Mouse (Mus musculus) T-cell, adult 2 months (primary cell): ENCODE measurements around the gene Glrx5.

Source experiments
- DNase-seq: peaks from one replicate; pipeline ENCODE4 v3.0.0; 2022; ENCODE audit warnings: low spot score

Glrx5 gene

DNA sequence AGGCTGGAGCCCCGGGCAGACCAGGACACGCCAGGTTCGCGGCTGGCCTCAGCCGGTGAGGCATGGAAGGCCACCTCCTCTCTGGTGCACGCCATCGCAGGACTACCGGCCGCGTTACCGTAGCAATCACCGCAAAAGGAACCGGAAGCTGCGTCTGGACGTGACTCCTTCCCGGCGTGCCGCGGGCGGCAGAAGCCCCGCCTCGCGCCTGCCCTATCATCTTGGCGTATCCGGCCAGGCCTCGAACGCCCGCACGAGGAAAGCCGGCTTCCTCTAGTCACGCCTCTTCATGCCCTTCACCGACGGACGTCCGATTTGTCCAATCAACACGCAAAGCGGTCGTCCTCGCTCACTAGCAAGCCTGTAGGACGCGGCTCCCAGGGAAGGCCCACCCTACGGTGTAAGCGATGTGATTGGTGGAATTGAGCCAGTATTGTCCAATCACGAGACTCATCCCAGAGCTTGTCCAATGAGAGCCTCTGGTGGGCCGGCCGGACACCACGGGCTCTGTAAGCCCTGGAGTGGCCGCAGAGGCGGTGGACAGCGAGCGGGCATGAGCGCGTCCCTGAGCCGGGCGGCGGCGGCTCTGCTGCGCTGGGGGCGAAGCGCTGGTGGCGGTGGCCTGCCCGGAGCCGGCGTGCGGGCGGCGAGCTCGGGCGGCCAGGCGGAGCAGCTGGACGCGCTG lies at the start of gene Glrx5:
Gene Glrx5, plus strand, starts transcription at position 542 of the 685 bp plus-strand sequence.
- DNase-seq, result peak; percentile 99

GRCm38 (mm10) chr12:104983476-104983875 lies 49.0 kb upstream of the Glrx5 start:
- DNase-seq, result no peak

DNA sequence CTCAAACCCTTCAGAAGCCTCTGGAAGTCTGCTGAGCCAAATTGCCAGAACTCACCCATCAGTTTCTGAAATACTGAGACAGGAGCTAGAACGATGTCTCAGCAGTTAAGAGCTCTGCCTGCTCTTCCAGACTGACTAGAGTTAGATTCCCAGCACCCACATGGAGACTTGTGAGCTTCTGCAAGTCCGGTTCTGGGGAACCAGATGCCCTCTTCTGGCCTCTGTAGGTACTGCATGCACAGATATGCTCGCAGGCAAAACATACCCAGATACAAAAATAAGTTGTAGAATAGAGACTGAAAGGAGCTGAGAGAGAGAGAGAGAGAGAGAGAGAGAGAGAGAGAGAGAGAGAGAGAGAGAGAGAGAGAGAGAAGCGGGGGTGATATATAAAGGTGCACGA lies 47.4 kb upstream of the Glrx5 start:
- DNase-seq, result peak; percentile 24

GRCm38 (mm10) chr12:104986001-104986400 lies 46.5 kb upstream of the Glrx5 start:
- no peak for DNase-seq

- DNase-seq, result no peak
These were observed 45.7 kb upstream of the Glrx5 start for GRCm38 (mm10) chr12:104986781-104987180.

DNA sequence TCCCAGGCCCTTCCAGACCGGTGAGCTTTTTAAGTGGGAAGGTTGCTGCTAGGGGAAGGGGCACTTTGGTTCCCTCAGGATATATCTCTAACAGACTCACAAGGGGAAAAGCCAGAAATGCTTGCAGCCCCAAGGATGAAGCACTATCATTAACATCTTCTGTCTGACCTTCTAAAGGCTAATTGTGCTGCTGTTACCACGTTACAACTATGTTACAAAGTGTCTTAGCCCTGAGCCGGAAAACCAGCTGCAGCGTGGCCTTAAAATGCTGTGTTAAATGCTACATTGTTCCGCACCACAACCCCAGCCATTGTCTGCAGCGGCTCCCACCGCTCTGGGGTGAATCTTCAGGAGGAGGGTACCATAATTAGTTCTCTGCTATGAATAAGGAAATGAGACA lies 44.6 kb upstream of the Glrx5 start:
- no peak for DNase-seq

DNA sequence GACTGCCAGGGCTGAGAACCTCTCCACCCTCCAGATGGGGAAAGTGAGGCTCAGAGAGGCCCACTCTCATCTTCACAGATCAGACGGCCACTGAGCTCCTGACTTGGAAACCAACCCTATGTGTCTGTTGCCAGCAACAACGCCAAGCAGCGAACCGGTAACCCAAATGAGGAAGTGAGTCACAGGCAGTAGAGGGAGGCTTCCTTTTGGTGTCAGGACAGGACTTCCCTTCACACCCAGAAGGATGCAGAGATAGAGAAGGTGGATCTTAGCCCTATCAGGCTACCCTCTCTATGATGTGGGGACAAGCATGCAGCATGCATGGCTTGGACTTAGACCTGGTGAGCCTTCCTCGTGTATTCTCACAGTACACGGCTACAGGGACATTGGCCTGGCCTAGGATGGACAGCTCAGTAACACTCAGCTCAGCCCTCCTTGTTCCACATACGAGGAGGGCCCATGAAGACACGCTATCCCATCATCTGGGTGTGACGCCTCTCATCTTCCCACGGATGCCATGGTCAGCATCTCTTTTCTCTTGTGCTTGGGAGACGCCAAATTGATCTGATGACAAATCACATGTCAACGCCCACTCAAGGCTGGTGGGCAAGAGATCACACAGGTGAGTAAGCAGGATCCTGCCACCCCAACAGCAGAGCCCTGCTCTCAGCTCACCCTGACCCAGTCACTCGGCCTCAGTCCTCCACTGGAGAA lies 41.6 kb upstream of the Glrx5 start:
- DNase-seq, result peak; percentile 70

DNA sequence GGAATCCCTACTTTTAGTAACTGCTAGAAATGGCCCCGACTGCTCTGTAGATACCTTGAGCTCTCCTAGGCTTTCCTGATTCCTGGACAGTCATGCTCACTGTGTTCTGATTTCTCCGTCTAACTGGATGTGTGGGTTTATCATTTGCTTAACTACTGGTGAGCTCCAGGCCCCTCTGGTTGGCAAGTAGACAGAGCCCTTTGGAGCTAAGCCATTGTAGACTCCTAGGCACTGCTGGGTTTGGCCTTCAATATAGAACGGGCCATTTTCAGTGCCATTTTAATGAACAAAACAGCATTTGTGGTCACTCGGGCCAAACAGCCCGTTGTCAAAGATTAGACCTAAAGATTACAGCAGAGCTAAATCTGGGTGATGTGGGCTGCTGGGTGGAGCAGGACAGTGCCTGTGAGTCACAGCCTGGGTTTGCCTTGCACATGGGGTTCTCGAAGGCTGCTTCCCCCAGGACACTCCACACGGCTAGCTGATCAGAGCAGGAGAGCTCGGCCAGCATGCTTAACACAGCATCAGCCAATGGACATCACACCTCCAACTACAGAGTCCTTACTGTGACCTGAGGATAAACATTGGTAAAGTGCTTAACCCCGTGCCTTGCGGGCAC lies 40.3 kb upstream of the Glrx5 start:
- DNase-seq, result no peak

GRCm38 (mm10) chr12:104992838-104993237 lies 39.6 kb upstream of the Glrx5 start:
- DNase-seq, result no peak

GRCm38 (mm10) chr12:104995259-104995876 lies 37.1 kb upstream of the Glrx5 start:
- DNase-seq, result no peak

- no peak for DNase-seq
These were observed 36.3 kb upstream of the Glrx5 start for GRCm38 (mm10) chr12:104996012-104996728.

- DNase-seq, result no peak
These were observed 35.3 kb upstream of the Glrx5 start for GRCm38 (mm10) chr12:104997159-104997558.

- DNase-seq, result no peak
These were observed 34.7 kb upstream of the Glrx5 start for GRCm38 (mm10) chr12:104997641-104998293.

DNA sequence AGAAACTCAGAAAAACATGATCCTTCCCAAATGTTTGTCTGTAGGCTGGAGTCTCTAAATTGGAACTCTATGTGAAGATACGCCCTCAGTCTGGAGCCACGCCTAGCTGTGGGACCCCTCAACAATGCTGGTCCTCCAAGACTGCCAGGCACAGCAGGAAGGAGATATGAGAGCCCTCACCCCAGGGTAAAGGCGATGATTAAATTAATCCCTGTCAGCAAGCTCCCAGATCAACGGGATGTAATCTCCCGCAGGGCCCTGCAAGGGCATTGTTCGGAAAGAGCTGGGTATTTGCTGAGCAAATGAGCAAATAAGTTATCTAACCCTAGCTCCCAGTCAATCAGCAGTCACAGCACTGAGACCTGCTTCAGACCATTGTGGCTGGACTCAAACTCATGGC lies 33.9 kb upstream of the Glrx5 start:
- DNase-seq, result no peak

DNA sequence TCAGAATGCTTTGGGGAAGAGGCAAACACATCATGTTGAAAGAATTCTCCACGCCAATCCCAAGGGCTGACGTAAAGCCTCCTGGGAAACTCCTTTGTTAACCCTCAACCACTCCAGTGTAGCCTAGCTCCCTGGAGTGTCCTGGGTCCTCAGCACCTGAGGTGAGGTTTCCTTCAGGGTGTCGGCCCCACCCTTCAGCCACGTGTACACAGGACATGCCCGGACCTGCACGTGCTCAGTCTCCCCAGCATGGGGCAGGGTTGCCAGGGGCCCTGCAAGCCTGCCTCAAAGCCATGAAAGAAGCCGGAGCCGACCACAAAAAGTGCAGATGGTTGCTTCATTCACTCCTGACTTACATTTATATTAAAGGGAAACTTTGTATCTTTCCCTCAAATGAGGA lies 33.3 kb upstream of the Glrx5 start:
- no peak for DNase-seq

- no peak for DNase-seq
These were observed 31.8 kb upstream of the Glrx5 start for GRCm38 (mm10) chr12:105000487-105001283.

DNA sequence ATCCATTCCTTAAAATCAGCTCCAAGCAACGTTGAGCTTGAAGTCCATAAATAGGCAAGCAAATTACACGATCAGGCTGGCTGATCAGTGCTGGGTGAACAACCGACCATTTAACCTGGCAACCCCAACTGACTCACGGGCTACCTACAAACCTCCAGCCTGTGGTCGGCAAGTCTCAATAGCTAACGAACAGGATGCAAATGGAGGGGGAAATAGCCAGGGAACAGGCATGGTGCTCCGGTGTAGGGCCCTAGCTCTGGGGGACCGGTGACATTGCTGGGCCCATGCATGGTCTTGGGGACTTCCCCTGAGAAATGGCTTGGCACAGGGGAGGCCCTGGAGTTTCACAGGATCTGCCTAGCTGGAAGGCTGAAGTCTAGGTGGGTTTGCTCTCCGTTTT lies 31.2 kb upstream of the Glrx5 start:
- no peak for DNase-seq

DNA sequence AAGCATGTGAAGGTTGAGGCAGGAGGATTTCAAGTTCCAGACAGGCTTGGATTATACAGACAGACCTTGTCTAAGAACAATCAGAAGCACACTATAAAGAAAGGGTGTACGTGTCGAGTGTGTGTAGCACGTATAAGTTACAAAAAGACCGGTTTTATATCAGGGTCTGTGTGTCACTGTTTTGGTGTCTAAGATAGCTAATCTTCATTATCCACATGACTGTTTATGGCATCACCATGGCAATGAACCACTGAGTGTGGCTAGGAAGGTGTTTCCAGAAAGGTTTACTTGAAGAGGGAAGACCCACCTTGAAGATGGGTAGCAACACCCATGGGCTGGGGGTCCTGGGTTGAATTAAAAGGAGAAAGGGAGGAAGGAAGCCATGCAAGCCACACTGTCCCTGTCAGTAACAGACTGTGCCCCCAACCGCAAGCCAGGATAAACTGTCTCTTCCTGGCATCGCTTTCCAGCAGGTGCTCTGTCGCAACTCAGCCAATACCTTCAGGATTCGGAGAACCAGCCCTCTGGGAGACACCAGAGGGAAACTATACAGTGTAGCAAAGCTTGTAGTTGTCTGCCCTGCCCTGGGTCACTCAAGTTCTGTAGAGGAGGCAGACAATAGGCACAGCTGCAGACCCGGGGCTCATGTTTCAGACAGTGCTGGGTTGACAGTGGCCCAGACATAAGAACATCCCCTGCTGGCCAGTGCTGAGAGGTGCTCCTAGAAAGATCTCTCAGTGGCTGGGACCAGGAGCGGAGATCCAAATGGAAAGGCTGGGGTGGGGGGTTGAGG lies 30.0 kb upstream of the Glrx5 start:
- no peak for DNase-seq

GRCm38 (mm10) chr12:105003158-105003557 lies 29.3 kb upstream of the Glrx5 start:
- DNase-seq, result no peak

GRCm38 (mm10) chr12:105003715-105004114 lies 28.8 kb upstream of the Glrx5 start:
- no peak for DNase-seq
